Mouse (Mus musculus): ENCODE measurements around the gene Arhgap5.
"Not testable (repeated sequence)": the region's sequence is repeated elsewhere in the genome, so short reads cannot be mapped to it uniquely, and the experiment has no call there.

The Arhgap5 gene

GRCm38 (mm10) chr12:52541294-52541693 lies 37.5 kb downstream of the Arhgap5 start:
- DNase-seq (ENCODE audit: low spot score in 2 of 2): no peak

- no peak for DNase-seq (ENCODE audit: low spot score in 2 of 2)
Observed at GRCm38 (mm10) chr12:52544532-52544931, 40.8 kb downstream of the Arhgap5 start.

GRCm38 (mm10) chr12:52552085-52552484 lies 48.3 kb downstream of the Arhgap5 start:
- DNase-seq (ENCODE audit: low spot score in 2 of 2): no peak

GRCm38 (mm10) chr12:52555188-52555876 lies 51.6 kb downstream of the Arhgap5 start:
- DNase-seq (ENCODE audit: low spot score in 2 of 2): no peak

GRCm38 (mm10) chr12:52565654-52566053 lies 61.9 kb downstream of the Arhgap5 start:
- DNase-seq (ENCODE audit: low spot score in 2 of 2): no peak

GRCm38 (mm10) chr12:52573371-52573770 lies 69.6 kb downstream of the Arhgap5 start:
- no peak for DNase-seq (ENCODE audit: low spot score in 2 of 2)

GRCm38 (mm10) chr12:52586466-52586865 lies 82.7 kb downstream of the Arhgap5 start:
- not testable (repeated sequence) for DNase-seq (ENCODE audit: low spot score in 2 of 2)

- no peak for DNase-seq (ENCODE audit: low spot score in 2 of 2)
Observed at GRCm38 (mm10) chr12:52587473-52588010, 83.8 kb downstream of the Arhgap5 start.

GRCm38 (mm10) chr12:52595389-52596185 lies 91.8 kb downstream of the Arhgap5 start:
- no peak for DNase-seq (ENCODE audit: low spot score in 2 of 2)

GRCm38 (mm10) chr12:52602471-52602870 lies 98.7 kb downstream of the Arhgap5 start:
- no peak for DNase-seq (ENCODE audit: low spot score in 2 of 2)

- DNase-seq (ENCODE audit: low spot score in 2 of 2): peak; percentile 59 to 77
Observed at GRCm38 (mm10) chr12:52602883-52603694, 99.3 kb downstream of the Arhgap5 start.

GRCm38 (mm10) chr12:52603695-52604255 lies 100.0 kb downstream of the Arhgap5 start:
- peak in 1 of 2 experiments; percentile 11 for DNase-seq (ENCODE audit: low spot score in 2 of 2)

- peak; percentile 88 to 94 for DNase-seq (ENCODE audit: low spot score in 2 of 2)
Observed at GRCm38 (mm10) chr12:52604256-52604991, 100.7 kb downstream of the Arhgap5 start.

GRCm38 (mm10) chr12:52604992-52605652 lies 101.3 kb downstream of the Arhgap5 start:
- no peak for DNase-seq (ENCODE audit: low spot score in 2 of 2)

GRCm38 (mm10) chr12:52607411-52607810 lies 103.6 kb downstream of the Arhgap5 start:
- DNase-seq (ENCODE audit: low spot score in 2 of 2): no peak

GRCm38 (mm10) chr12:52615703-52616102 lies 111.9 kb downstream of the Arhgap5 start:
- DNase-seq (ENCODE audit: low spot score in 2 of 2): no peak

- DNase-seq (ENCODE audit: low spot score in 2 of 2): no peak
Observed at GRCm38 (mm10) chr12:52618418-52619040, 114.8 kb downstream of the Arhgap5 start.

GRCm38 (mm10) chr12:52619644-52620043 lies 115.9 kb downstream of the Arhgap5 start:
- no peak for DNase-seq (ENCODE audit: low spot score in 2 of 2)
